Mouse (Mus musculus) gastrocnemius, adult 2 months (tissue): ENCODE measurements around the gene Pus7. TPM values are rescaled to one million over a fixed set of nuclear protein-coding genes. Genes with fewer than 3 reads are reported as not detected.

ENCODE experiments used
- DNase-seq: peaks from one replicate; pipeline ENCODE4 v3.0.0; 2022
- H3K27ac ChIP-seq: fragments of 200-600 bp; 2 replicates; pipeline ENCODE4 v1.8.1; 2022; ENCODE audit warnings: mild to moderate bottlenecking
- H3K4me3 ChIP-seq: fragments of 200-600 bp; 2 replicates; pipeline ENCODE4 v1.8.1; 2022; ENCODE audit warnings: mild to moderate bottlenecking, moderate library complexity
- CTCF ChIP-seq: fragments of 200-600 bp; IDR thresholded peaks from 2 replicates; pipeline ENCODE4 v1.8.1; 2022; ENCODE audit warnings: antibody characterized with exemption, mild to moderate bottlenecking, moderate library complexity
- intact Hi-C: fragments of 180-260 bp; cut with DNase I; formaldehyde crosslinking; loops from one replicate; pipeline ENCODE4 v1.15.1; 2025
- long read RNA-seq, 2 experiments: library from polyadenylated mRNA; stranded (forward); transcript quantifications; one replicate each; pipeline ENCODE4 v2.0.0; 2021
- total RNA-seq, 2 experiments: library from RNA; stranded (reverse); gene quantifications; 2 replicates each; pipeline ENCODE4 v1.2.3; 2021

The Pus7 gene
- 10 to 100 TPM in 1 of 2 experiments, 1 to 10 TPM in 1; 9.9 to 11.2 TPM for total RNA-seq
- long read RNA-seq, experiment 1, transcript Pus7-201 (16 exons, 3,407 nt) = major isoform, 24 of 28 reads
- long read RNA-seq, experiment 1, partial matches to known transcripts = 1 of 28 reads
- long read RNA-seq, experiment 1, other reads (novel, unspliced or antisense) = 3 of 28 reads
- long read RNA-seq, experiment 2, transcript Pus7-201 (16 exons, 3,407 nt) = major isoform, 19 of 24 reads
- long read RNA-seq, experiment 2, partial matches to known transcripts = 3 of 24 reads
- long read RNA-seq, experiment 2, other reads (novel, unspliced or antisense) = 2 of 24 reads

DNA sequence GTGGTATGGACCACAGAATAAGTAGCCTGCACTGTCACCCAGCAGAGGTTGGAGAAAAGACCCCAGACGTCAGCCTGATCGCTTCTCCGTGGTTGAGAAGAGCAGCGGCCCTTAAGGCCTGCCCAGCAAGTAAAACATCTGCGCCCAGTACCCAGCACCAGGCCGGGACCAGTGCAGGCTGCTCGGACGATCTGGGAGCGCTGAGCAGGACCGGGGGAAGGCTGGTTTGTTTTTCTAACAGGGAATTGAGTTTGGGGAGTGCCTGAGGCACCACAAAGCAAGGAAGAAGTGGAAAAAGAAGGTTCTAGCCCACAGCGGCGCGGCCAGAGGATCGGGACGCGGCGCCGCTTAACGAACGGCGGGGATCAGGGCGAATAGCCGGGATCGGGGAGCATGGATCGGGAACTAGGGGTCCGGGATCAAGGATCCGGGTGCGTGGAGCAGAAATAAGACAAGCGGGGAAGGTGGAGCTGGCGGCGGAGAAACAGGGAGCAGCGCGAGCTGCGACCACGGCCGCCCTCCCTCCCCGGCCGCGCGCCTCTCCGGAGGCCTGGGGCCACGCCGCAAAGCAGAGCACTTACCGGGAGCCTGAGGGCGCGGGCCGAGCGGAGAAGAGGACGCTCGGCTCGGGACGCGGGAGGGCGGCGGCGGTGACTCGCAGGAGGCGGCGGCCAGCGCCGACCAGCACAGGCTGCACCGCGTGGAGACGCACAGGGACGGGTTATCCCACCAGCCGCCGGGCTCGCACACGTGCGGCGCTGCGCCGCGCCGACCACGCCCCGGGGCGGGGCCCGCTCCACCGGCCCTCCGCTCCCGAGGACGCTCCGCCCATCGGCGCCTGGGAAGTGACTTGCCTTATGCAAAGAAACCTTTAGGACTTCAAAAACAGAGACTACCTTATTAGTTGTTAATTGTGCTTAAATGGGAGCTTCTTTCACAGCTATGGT, at the start of gene Pus7:
TSS of gene Pus7 (minus strand) at position 781 of the 947 bp plus-strand sequence.
- DNase-seq = peak; percentile 93
- intact Hi-C loops = no loop called here
- TF ChIP-seq CTCF = no peak
- peak within 1 kb of the TSS; percentile 91 for H3K27ac ChIP-seq
- peak within 1 kb of the TSS; percentile 84 for H3K4me3 ChIP-seq

DNA sequence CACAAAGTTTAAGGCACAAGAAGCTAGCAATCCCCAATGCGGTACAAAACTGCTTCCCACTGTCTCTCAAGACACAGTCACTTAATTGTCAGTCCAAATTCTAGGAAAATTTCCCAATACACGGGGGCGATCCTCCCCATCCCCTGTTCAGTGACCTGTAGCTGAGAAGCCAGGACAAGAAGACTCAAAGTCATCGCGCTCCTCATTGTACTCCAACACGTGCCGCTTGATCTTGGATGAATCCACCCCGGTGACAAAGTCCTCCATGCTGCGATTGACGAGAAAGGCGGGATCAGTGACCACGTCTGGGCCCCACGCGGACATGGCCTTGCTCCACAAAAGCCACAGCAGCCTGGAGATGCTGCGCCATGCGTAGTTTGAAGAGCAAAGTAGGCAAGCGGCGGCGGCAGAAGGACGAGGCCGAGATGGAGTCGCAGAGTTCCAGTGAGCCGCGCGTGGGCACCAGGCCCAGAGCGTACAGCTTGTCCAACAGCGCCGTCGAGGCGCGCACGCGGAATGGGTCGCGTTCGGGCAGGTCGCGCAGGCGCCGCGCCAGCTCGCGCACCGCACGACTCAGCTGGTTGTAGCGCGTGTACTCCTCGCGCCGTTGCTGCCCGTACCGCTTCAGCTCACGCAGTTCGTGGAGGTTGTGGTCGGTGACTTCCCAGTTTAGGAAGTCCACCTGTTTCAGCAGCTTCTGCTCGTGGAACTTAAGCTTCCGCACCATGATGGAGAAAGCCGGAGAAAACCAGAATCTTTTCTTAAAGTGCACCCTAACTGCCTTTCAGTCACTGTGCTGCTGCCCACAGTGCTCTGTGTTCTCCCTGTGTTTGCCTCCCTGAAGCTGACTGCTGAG, 47.6 kb upstream of the Pus7 start:
- peak overlapping the region; percentile 26 for H3K4me3 ChIP-seq
- DNase-seq = peak; percentile 36
- no peak for TF ChIP-seq CTCF
- intact Hi-C loops = no loop called here
- no peak overlapping the region for H3K27ac ChIP-seq

DNA sequence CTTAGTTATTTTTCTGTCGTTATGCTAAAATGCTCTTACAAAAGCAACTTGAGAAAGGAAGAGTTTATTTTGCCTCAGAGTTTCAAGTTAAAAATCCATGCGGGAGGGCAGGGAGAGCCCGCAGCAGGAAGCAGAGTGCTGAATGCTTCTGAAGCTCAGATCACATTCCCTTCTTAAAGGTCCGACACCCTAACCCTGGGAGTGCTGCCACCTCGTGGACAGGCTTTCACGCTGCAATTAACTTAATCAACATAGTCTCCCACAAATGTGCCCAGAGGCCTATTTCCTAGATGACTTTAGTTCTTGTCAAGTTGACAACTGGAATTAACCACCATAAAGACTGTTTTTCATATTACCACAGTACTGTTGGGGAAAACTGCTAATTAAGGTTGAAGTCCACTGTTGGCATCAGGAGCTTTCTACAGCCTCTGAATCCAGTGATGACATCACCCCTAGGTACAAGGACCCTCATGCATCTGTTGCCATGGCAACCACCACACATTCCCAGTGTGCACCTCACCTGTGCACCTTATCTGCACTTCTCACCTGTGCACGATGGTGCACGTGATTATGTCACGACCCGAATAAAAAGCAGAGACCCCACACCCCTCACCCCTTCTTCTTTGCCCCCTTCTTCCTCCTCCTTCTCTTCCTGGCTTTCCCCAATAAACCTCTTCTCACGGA, 43.0 kb upstream of the Pus7 start:
- TF ChIP-seq CTCF = peak; percentile 88
- no peak overlapping the region for H3K27ac ChIP-seq
- intact Hi-C loops = no loop called here
- peak; percentile 78 for DNase-seq
- peak overlapping the region; percentile 18; the same call in 1 of the 2 replicates for H3K4me3 ChIP-seq

- no peak for TF ChIP-seq CTCF
- no peak for DNase-seq
- intact Hi-C loops = no loop called here
- H3K27ac ChIP-seq = no peak overlapping the region
- no peak overlapping the region for H3K4me3 ChIP-seq
Observed at GRCm38 (mm10) chr5:23824171-23824733, 40.7 kb upstream of the Pus7 start.

DNA sequence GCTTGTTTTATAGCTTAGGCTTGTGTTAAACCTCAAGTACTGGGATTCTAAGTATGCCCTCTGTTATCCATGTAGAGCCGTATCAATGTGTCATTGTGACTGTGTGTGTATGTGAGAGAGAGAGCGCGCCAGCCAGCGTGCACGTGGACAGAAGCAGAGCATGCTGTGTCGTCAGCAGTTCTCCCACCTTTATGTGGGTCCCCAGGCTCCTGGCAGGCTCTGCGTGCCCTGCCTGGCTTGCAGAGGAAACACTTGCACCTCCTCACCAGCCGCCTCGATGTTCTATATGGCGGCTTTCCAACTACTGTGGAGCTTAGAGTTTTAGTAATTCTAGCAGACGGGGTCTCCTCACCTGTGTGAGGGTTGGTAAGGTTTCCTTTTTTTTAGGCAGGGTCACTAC, 38.8 kb upstream of the Pus7 start:
- no peak for TF ChIP-seq CTCF
- Histone ChIP-seq H3K4me3 (no peak overlapping the region), H3K27ac (no peak overlapping the region)
- intact Hi-C loops = no loop called here
- no peak for DNase-seq

- intact Hi-C loops = no loop called here
- Histone ChIP-seq H3K27ac (no peak overlapping the region), H3K4me3 (no peak overlapping the region)
- DNase-seq = no peak
- no peak for TF ChIP-seq CTCF
Observed at GRCm38 (mm10) chr5:23816681-23817080, 33.2 kb upstream of the Pus7 start.

- no peak overlapping the region for H3K27ac ChIP-seq
- no peak overlapping the region for H3K4me3 ChIP-seq
- TF ChIP-seq CTCF = no peak
- DNase-seq = no peak
- intact Hi-C loops = no loop called here
Observed at GRCm38 (mm10) chr5:23814841-23815240, 31.3 kb upstream of the Pus7 start.

GRCm38 (mm10) chr5:23792726-23793125, 9.2 kb upstream of the Pus7 start:
- TF ChIP-seq CTCF = no peak
- no peak for DNase-seq
- no peak overlapping the region for H3K27ac ChIP-seq
- no peak overlapping the region for H3K4me3 ChIP-seq
- intact Hi-C loops = no loop called here

DNA sequence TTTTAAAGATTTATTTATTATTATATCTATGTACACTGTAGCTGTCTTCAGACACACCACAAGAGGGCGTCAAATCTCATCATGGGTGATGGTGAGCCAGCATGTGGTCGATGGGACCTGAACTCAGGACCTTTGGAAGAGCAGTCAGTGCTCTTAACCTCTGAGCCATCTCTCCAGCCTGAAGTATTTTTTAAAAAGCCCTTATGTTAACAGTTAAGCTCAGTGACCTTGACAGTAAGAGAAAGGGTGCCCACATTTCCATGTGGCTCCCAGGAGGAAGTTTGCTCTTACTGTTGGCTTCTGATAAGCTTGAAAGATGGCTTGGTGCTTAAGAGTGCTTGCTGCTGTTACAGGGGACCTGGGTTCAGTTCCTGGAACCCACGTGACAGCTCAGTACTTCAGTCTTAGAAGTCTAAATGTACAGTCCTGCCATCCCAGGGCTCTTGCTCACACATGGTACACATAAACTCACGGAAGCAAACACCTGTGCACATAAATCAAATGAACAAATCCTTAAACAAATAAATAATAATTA, 5.6 kb upstream of the Pus7 start:
- no peak for TF ChIP-seq CTCF
- Histone ChIP-seq H3K27ac (no peak overlapping the region), H3K4me3 (no peak overlapping the region)
- intact Hi-C loops = no loop called here
- no peak for DNase-seq

DNA sequence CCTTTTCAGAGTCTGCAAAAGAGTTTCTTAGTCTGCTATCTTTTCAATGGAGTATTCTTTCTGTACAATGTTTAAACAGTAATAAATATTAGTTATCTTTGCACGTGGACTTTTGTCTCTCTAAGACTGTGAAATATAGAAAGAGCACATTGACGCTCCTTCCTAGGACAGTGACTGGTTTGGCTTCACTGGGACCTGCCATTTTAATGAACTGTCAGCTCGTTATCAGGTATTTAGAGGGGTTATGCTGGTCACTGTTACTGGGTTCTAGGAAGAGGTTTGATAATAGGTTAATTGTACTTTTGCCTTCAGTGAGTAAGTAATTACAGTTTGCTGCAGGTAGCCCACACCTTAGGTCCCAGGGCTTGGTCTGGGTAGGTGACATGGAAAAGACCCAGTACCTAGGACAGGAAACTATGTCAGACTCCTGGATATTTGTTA, 4.9 kb upstream of the Pus7 start:
- Histone ChIP-seq H3K27ac (peak overlapping the region; percentile 91), H3K4me3 (peak overlapping the region; percentile 94)
- TF ChIP-seq CTCF = no peak
- DNase-seq = no peak
- intact Hi-C loops = no loop called here
